Mouse (Mus musculus) liver, embryonic 16.5 days (tissue): ENCODE results near the gene Ddx46. TPM values are rescaled to one million over a fixed set of nuclear protein-coding genes. Genes with fewer than 3 reads are reported as not detected.

Source experiments
- ATAC-seq: fragments of 200-750 bp; cut with Nextera tagmentation; 2 replicates; pipeline ENCODE4 v1.8.0; 2017; ENCODE audit warnings: low read depth, mild to moderate bottlenecking, moderate number of reproducible peaks, moderate library complexity
- H3K27ac ChIP-seq: fragments of 300-500 bp; sonication (generic); 2 replicates; pipeline ENCODE4 v1.5.1; 2014; ENCODE audit warnings: mild to moderate bottlenecking, low read length
- H3K27me3 ChIP-seq: fragments of 300-500 bp; sonication (generic); 2 replicates; pipeline ENCODE4 v1.6.1; 2014; ENCODE audit warnings: low read depth, low read length, mixed read lengths; ENCODE audit not compliant: control insufficient read depth, insufficient read depth
- H3K36me3 ChIP-seq: fragments of 300-500 bp; sonication (generic); 2 replicates; pipeline ENCODE4 v1.6.1; 2014; ENCODE audit warnings: mild to moderate bottlenecking; ENCODE audit not compliant: control insufficient read depth, insufficient read depth
- H3K4me1 ChIP-seq: fragments of 300-500 bp; sonication (generic); 2 replicates; pipeline ENCODE4 v1.6.1; 2014; ENCODE audit warnings: low read depth, low read length, mixed read lengths; ENCODE audit not compliant: control insufficient read depth
- H3K4me2 ChIP-seq: fragments of 300-500 bp; sonication (generic); 2 replicates; pipeline ENCODE4 v1.6.1; 2014; ENCODE audit warnings: low read depth, low read length, mixed read lengths
- H3K4me3 ChIP-seq: fragments of 300-500 bp; sonication (generic); 2 replicates; pipeline ENCODE4 v1.5.1; 2014; ENCODE audit warnings: low read depth, mild to moderate bottlenecking, low read length
- H3K9ac ChIP-seq: fragments of 300-500 bp; sonication (generic); 2 replicates; pipeline ENCODE4 v1.6.1; 2014; ENCODE audit warnings: low read depth, low read length
- H3K9me3 ChIP-seq: fragments of 300-500 bp; sonication (generic); replicated peaks from 2 replicates; pipeline ENCODE4 v1.6.1; 2016; ENCODE audit warnings: low read length; ENCODE audit not compliant: control insufficient read depth
- WGBS: fragments of 180-500 bp; shearing (Covaris S2); extraction: QIAGEN DNeasy Blood & Tissue Kit; methylation state at CpG from one replicate; pipeline ENCODE4 v1.1.7; 2014; ENCODE audit not compliant: insufficient replicate concordance; 5-methylcytosine and 5-hydroxymethylcytosine counted together
- polyA plus RNA-seq: library from polyadenylated mRNA; unstranded; fragments of >200 nt; fragmentation: Nextera tagmentation; extraction: Ambion mirVana; gene quantifications from 2 replicates; pipeline ENCODE4 v1.2.1, GENCODE M21; 2015

Gene Ddx46
- polyA plus RNA-seq, 1 experiment from 2014 or later = 14.3 TPM

DNA sequence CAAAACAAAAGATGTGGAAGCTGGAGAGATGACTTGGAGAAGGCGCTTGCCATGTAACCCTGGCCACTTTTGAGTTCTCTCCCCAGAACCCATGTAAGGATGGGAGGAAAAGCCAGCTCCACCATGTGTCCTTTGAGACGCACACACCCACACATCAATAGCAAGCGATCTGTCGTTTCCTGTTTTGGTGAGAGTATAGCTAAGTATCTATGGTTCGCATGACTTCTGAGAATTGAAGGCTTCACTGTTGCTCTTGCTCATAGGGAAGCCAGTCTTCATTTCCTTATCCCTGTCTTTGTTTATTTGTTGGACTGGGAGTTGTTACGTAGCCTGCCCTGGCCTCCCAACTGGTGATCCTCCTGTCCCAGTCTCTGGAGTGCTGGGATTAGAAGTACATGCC, 37.9 kb downstream of the Ddx46 start:
- Histone ChIP-seq H3K4me1 (no peaks in the 10 kb centered on the region), H3K4me3 (no peak overlapping the region), H3K9me3 (no peaks in the 10 kb centered on the region), H3K4me2 (no peak overlapping the region), H3K27ac (no peak overlapping the region), H3K36me3 (peaks cover 47% of the 10 kb centered on the region), H3K27me3 (no peaks in the 10 kb centered on the region), H3K9ac (no peak overlapping the region)
- WGBS = 89% methylated on average over 6 of the region's 6 CpGs
- no peak for ATAC-seq

DNA sequence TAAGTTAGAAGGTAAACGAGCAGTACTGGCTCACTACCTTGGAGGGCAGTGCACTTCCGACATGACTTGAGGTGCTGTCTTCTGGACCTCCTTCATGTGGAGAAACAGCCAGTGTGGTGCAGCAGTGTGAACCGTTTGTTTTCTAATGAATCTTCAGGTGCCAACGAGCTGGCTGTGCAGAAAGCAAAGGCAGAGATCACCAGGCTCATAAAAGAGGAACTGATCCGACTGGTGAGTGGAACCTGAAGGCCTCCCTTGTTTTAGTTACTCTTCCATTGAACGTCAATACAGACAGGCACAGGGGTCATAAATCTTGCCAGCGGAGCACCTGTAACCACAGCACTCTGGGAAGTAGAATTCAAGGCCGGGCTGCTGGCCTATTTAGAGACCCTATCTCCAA, 42.5 kb downstream of the Ddx46 start:
- peaks cover 37% of the 10 kb centered on the region for H3K36me3 ChIP-seq
- H3K9ac ChIP-seq = no peak overlapping the region
- no peaks in the 10 kb centered on the region for H3K27me3 ChIP-seq
- no peak overlapping the region for H3K27ac ChIP-seq
- WGBS = 60% methylated on average over 8 of the region's 8 CpGs
- no peaks in the 10 kb centered on the region for H3K9me3 ChIP-seq
- H3K4me1 ChIP-seq = no peaks in the 10 kb centered on the region
- H3K4me2 ChIP-seq = no peak overlapping the region
- ATAC-seq = no peak
- H3K4me3 ChIP-seq = no peak overlapping the region

DNA sequence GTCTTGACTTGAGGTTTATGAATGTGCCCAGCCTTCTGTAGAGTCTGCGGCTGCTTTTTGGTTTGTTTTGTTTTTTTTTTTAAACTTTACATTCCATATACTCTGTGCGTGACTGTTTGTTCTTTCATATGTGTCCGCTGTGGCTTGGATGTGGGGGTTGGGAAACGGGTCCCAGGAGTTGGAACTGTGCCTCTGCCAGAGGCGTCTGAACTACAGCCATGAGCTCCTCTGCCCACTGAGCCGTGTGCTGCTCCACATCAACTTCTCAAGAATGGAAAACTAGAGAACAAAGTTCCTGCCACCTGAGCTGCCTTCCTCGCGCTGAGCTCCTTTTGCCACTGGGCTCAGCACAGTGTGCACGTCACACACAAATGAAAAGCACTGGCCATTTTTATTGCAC, 47.4 kb downstream of the Ddx46 start:
- Histone ChIP-seq H3K4me3 (no peak overlapping the region), H3K36me3 (peaks cover 23% of the 10 kb centered on the region), H3K9me3 (no peaks in the 10 kb centered on the region), H3K4me2 (no peak overlapping the region), H3K27me3 (no peaks in the 10 kb centered on the region), H3K27ac (no peak overlapping the region), H3K9ac (no peak overlapping the region), H3K4me1 (no peaks in the 10 kb centered on the region)
- ATAC-seq = no peak
- 81% methylated on average over 9 of the region's 9 CpGs for WGBS

DNA sequence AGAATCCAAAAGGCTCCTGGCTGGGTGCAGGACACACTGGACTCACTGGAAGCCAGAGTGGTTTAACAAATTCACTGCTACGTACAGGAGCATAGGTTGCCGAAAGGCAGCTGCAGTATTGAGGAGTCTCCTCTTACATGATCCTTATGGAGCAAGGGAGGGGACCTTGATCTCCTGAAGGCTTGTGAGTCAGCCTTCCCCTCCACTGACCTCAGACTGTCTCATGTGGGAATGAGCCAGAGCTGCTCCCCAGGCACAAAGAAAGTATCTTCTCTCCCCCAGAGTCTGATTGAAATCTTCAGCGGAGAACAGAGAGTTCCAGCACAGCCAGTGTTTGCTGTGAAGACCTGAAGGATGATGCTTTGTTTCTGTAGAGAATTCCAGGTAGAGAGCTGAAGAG, 48.8 kb downstream of the Ddx46 start:
- Histone ChIP-seq H3K4me2 (no peak overlapping the region), H3K9ac (no peak overlapping the region), H3K4me3 (no peak overlapping the region), H3K27me3 (no peaks in the 10 kb centered on the region), H3K9me3 (no peaks in the 10 kb centered on the region), H3K27ac (no peak overlapping the region), H3K4me1 (no peaks in the 10 kb centered on the region), H3K36me3 (peaks cover 16% of the 10 kb centered on the region)
- 80% methylated on average over 3 of the region's 3 CpGs for WGBS
- no peak for ATAC-seq

DNA sequence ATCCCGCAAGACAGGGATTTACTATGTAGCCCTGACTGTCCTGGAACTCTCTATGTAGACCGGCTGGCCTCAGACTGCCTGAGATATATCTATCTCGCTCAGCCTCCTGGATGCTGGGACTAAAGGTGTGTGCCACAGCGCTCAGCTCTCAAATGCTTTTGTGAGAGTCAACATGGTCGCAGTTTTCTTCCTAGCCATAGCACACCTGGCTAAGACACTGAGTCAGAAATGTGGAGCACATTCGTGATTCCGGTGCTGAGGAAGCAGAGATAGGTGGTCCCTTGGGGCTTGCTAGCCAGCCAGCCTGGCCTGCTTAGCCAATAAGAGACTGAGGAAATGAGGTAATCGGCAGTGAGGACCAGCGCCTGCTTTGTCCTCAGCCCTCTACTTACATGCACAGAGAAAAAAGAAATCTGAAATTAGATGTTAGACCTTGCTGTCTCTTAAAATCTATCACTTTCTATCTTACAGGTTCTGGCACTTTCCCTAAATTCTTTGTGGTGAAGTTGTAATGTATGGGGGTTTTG, 51.3 kb downstream of the Ddx46 start:
- Histone ChIP-seq H3K4me3 (no peak overlapping the region), H3K4me1 (no peaks in the 10 kb centered on the region), H3K27me3 (no peaks in the 10 kb centered on the region), H3K36me3 (peaks cover 2% of the 10 kb centered on the region; the same call in 1 of the 2 replicates), H3K9me3 (no peaks in the 10 kb centered on the region), H3K9ac (no peak overlapping the region), H3K4me2 (no peak overlapping the region), H3K27ac (no peak overlapping the region)
- ATAC-seq = no peak
- WGBS = 67% methylated on average over 9 of the region's 9 CpGs

DNA sequence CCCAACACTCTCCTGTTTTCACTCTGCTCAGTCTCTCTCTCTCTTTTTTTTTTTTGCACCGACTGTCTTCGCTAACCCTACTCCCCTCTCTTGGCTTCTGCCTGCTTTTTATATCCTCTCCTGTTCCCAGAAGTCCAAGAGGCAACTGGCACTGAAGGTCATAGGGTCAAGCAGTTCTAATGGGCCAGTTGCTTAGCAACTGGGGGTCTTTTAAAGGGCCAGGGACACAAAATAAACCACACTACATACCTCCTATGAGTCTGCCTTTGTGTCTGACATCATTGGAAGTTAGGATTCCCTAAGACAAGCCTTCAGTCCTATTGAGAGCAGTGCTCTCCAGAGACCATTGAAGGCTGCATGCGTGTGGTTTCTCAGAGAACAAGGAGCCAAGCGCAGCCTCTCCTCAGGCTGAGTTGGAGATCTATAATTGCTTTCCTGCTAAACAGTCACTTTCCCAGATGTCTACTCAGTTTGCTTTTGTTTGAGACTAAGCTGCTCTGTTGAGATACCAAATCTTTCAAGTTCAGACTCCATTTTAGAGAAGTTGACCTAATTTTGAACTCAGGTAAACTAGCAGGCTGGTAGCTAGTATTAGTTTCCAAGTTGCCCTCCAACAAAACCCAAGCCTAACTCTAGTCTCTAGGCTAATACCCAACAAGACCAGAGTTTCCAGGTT, 53.2 kb downstream of the Ddx46 start:
- Histone ChIP-seq H3K9me3 (no peaks in the 10 kb centered on the region), H3K9ac (no peak overlapping the region), H3K4me1 (peaks cover 5% of the 10 kb centered on the region), H3K4me3 (no peak overlapping the region), H3K27ac (no peak overlapping the region), H3K4me2 (no peak overlapping the region), H3K27me3 (no peaks in the 10 kb centered on the region), H3K36me3 (no peaks in the 10 kb centered on the region)
- no peak for ATAC-seq
- 64% methylated on average over 4 of the region's 4 CpGs for WGBS

DNA sequence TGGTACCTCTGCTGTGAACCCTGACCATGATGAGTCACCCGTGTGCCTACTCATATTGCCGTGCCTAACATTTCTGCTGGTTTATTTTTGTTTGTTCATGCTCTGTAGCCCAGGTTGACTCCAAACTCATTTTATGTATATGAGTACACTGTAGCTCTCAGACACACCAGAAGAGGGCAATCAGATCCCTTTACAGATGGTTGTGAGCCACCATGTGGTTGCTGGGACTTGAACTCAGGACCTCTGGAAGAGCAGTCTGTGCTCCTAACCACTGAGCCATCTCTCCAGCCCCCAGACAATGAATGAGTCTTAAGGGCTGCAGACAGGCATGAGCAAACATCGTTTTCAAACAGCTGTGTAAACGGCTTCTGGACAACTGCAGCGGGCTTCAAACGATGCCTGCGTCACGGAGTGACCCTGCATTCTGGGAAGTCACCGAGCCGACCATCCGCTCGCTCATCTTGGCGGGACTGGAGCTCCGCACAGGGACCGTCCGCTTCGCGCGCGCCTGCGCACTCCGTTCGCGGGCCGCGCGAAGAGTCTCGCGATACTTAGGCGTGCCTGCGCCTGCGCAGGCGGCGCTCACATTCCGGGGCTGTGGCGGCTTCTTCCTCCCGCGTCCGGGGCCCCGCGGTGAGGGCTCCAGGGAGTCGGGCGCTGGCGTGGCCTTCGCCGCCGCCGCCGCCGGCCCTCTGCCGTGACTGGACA, 57.9 kb downstream of the Ddx46 start, which contains the start of gene B230219D22Rik:
Gene B230219D22Rik (plus strand): TSS at position 590 of the 708 bp plus-strand sequence.
- H3K27ac ChIP-seq = peak within 1 kb of the TSS; percentile 98
- peak within 1 kb of the TSS; percentile 90 for H3K4me2 ChIP-seq
- H3K9ac ChIP-seq = peak within 1 kb of the TSS; percentile 100
- no peaks in the 10 kb centered on the region for H3K36me3 ChIP-seq
- H3K9me3 ChIP-seq = no peaks in the 10 kb centered on the region
- peak within 1 kb of the TSS; percentile 98 for H3K4me3 ChIP-seq
- WGBS = under 1% methylated on average over 50 of the region's 51 CpGs
- peaks cover 25% of the 10 kb centered on the region for H3K4me1 ChIP-seq
- peak; percentile 98 for ATAC-seq
- H3K27me3 ChIP-seq = no peaks in the 10 kb centered on the region

DNA sequence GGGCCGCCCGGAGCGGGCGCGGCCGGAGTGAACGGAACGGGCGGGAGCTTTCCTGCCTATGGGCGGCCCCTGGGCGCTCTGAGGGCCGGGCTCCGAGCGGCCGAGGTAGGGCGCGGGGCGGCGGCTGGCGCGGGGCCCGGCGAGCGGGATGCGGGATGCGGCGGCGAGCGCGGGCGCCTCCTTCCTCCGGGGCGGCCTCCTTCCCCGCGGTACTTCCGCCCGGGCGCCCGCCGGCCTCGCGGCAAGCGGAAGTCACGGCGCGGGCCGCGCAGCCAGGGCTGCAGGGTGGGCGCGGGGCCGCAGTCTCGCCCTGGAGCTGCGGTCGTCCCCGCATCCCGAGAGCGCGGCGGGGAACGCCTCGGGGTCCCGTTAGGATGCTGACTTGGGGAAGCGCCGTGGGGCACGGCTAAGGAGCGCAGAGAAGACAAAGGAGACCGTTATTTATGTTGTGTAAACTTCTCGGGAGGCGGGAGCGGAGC, 58.5 kb downstream of the Ddx46 start:
- H3K4me1 ChIP-seq = peaks cover 25% of the 10 kb centered on the region
- under 1% methylated on average over 46 of the region's 70 CpGs for WGBS

DNA sequence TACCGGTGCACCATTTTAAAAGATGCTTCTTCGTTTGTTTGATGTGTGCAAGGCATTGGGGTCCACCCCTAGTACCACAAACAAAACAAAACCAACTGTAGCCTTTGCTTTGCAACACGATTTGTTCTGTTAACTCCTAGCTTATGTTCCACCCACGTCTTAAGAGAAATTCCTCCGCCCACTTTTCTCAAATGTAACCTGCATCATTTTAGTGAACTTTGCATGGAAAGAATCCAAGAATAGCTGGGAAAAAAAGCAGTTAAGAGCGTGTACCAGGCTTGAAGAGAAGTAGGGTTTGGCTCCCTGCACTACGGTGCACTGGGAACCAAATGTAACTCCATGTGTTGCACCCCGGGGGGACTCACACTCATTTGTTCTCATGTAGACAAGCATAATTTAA, 59.3 kb downstream of the Ddx46 start:
- H3K9me3 ChIP-seq = no peaks in the 10 kb centered on the region
- H3K27ac ChIP-seq = peak overlapping the region; percentile 98
- H3K4me3 ChIP-seq = peak overlapping the region; percentile 98
- peaks cover 7% of the 10 kb centered on the region for H3K36me3 ChIP-seq
- H3K4me1 ChIP-seq = peaks cover 25% of the 10 kb centered on the region
- H3K27me3 ChIP-seq = no peaks in the 10 kb centered on the region
- no peak for ATAC-seq
- WGBS = 7% methylated on average over 8 of the region's 8 CpGs
- peak overlapping the region; percentile 90 for H3K4me2 ChIP-seq
- H3K9ac ChIP-seq = peak overlapping the region; percentile 100

More for the DNA sequence above, 58.5 kb downstream of the Ddx46 start:
- no peak; the same call in 1 of the 2 replicates for ATAC-seq
- Histone ChIP-seq H3K36me3 (no peaks in the 10 kb centered on the region), H3K9me3 (no peaks in the 10 kb centered on the region), H3K27me3 (no peaks in the 10 kb centered on the region), H3K4me2 (peak overlapping the region; percentile 90), H3K9ac (peak overlapping the region; percentile 100), H3K4me3 (peak overlapping the region; percentile 98), H3K27ac (peak overlapping the region; percentile 98)
